Mouse (Mus musculus): ENCODE data around the gene Ube2c.

Gene Ube2c

DNA sequence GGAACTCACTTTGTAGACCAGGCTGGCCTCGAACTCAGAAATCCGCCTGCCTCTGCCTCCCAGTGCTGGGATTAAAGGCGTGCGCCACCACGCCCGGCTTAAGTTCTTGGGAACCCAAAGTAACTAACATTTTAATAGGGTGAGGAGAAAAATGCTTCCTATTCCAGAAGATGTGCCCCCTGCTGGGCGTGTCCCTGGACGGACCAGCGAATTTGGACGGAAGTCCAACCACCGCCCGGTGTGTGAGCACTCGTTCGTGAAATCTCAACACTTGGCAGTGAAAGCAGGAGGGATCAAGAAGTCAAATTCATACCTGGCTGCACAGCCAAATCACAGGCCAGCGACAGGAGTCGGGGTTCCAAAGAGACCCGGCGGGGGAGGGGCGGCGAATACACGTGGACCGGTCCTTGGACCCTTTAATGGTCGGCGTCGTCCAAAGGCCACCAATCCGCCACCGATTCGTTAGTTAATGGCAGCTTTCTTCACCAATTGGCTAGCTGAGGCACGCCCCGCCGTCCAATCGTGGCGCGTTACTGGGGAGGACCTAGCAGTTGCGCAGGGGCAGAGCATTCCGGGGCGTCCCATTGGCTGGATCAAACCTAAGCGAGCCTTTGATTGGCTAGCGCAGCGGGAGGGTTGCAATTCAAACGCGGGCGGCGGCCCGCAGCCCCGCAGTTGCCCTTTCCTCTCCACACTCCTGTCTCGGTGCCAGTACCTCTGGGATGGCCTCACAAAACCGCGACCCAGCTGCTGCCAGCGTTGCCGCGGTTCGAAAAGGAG lies at the start of gene Ube2c:
Ube2c (plus strand) TSS at position 641 of the 780 bp plus-strand sequence.
- peak; percentile 99 for DNase-seq (ENCODE audit: low spot score)

DNA sequence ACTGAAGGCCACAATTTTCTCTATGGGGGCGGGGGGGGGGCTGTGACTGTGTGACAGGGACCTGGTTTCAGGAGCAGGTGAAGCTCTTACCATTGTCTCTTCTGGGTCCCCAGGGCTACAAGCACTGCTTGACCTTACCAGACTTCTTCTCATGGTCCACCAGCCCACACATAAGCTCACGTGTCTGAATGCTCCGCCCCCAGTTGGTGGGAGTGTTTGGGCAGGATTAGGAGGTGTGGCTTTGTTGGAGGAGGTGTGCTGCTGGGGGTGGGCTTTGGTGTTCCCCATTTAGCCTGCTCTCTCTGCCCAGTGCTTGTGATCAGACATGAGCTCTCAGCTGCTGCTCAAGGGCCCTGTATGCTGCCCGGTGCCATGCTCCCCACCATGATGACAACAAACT lies 46.4 kb upstream of the Ube2c start:
- no peak for DNase-seq (ENCODE audit: low spot score)

DNA sequence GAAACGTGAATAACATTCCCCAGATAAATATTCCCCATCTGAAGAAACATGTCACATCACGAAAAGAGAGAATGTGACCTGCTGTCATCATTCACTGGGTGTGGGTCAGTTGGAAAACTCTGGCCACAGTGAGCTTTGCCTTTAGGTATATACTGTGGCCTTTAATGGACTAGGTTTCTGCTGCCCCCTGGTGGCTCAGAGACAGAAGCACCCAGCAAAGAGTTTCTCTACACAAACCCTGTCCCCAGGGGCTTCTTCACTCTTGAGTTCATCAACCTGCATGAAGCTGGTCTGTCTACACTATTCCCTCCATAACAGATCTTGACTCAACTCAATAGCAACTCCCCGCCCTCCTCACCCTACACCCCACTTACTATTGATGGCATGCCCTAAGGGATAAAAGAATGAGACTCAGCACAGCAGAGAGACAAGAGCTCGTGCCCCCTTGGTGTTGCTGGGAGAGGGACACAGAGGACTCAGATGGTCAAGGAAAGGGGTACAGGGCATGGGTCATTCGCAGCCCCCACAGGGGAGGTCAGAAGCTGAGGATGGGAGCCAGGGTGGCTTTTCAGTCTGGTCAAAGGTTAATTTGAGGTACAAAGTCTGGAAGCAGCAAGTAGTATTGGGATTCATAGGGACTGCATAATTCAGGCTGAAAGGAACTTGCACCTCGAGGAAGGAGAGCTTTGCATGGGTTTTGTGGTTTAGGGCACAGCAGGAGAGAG lies 43.6 kb upstream of the Ube2c start:
- DNase-seq (ENCODE audit: low spot score), result peak; percentile 81

DNA sequence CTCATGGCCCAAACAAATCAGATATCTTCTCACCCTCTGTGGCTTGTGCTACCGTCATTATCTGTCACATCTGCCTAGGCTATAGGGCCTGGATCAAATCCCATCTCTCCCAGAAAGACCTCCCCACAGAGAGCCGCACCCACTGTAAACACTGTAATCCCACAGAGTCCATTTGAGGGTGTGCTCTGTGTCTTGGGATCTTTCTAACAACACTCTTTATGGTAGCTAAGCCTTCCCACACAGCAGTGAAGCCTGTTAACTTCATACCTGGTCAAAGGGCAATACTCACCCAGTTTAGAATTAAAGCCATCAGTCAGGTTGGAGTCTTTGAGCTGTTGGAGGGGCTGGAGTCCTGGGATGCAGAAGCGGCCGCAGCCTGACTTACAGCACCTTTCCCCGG lies 38.0 kb upstream of the Ube2c start:
- no peak for DNase-seq (ENCODE audit: low spot score)

DNA sequence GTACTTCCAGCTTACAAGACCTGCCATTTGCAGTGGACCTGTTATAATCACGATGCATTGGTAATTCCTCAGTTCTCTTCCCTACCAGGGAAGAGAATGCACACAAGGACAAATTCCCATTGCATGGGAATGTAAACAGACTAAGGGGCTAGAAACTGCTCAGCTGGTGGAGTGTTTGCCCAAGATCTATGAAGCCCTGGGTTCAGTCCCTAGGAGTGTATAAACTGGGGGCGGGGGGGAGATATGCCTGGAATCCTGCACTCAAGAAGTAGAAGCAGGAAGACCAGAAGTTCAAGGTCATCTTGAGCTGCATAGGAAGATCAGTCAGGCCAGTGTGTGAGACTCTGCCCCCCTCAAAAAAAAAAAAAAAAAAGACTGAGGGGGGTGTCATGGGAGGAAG lies 36.4 kb upstream of the Ube2c start:
- no peak for DNase-seq (ENCODE audit: low spot score)

DNA sequence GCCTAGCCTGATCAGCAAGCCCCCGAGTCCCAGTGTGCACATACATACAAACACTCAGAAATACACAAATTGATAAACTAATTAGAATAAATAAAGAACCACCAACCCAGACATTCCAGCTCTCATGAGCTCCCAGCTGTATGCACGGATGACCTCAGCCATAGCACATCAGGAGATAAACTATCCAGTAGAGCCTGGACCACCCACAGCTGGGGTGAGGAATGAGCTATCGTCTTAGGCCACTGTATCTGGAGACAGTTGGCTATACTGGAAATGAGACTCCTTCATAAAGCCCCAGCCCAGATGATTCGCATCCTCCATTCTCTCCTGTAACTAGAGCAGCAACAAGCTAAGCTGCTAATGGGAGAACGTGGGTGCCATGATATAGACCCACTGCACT lies 34.9 kb upstream of the Ube2c start:
- DNase-seq (ENCODE audit: low spot score), result no peak

DNA sequence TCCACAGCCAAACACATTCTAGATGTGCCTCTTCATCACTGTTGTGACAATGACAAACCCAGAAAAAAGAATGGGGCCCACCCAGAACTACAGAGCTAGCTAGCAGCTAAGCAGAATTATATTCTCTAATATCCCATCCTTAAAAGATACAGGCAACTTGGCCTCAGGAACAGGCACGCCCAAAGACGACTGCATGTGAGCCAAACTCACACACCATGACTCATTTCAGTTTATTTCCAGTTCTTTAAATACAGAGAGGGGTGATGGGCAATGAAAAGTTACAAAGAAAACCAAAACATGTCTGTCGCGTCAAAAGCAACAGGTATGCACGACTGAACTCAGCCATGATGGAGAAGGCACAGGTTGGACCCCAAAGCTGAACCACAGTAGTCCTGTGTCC lies 34.3 kb upstream of the Ube2c start:
- DNase-seq (ENCODE audit: low spot score), result no peak

DNA sequence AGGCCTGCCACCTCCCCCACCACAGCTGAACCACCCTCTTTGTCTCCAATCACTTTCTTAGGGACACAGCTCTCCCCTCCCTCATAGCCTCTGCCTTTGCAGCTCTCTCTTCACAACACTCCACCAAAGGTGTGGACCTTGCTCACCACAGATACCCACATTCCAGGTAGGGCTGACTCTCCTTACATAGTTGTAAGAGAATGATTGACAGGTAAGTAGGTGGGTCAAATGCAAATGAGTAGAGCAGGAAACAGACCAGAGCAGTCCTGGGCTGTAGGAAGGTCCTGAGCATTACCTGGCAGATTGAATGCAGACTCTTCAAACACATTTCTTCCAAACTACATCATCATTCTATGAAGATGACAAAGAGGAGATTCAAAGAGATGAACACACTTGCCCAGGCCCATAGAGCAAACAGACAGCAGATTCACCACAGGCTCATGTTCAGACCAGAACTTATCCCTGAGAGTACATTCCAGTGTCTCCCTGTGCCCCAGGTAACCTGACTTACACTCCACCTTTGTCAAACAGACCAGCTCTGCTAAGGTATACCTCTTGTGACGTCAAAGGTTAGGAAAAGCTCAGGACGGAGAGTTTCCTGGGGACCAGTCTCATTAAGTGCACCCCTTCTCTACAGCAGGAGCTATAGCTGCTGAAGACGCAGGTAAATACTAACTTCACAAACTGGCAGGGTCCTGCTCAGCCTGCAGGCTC lies 32.2 kb upstream of the Ube2c start:
- DNase-seq (ENCODE audit: low spot score), result no peak

DNA sequence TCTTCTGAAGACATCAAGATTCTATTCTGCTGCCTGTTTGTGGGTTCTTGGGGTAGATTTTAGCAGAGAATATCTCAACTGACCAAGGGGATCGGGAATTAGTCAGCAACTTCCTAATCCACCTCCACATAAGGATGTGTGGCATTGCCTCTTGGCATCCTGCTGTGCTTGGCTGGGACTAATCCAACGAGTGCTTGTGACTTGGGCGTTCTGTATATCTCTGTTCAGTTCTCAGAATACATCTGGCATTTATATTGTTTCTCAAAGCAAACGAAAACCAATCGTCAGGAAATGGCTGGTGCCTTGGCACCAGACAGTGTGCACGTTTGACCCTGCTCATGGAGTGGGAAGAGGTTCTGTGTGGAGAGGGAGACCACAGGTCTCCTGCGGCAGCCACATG lies 29.8 kb upstream of the Ube2c start:
- DNase-seq (ENCODE audit: low spot score), result no peak

DNA sequence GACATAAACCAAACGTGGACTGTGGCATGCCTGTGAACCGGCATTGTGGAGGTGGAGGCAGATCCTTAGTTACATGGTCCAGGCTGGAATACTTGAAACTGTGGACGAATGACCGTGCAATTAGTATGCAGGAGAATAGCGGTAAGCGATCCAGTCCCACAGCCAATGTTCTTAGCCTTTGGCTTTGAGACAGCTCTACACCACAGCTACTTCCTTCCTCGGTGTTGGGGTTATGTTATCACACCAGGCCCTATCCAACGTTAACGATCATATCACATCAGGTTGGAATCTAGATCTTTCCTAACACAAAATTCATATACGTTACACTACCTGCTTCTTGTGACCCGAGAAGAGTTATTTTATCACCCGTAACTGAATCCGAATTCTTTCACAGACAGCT lies 24.7 kb upstream of the Ube2c start:
- DNase-seq (ENCODE audit: low spot score), result no peak

DNA sequence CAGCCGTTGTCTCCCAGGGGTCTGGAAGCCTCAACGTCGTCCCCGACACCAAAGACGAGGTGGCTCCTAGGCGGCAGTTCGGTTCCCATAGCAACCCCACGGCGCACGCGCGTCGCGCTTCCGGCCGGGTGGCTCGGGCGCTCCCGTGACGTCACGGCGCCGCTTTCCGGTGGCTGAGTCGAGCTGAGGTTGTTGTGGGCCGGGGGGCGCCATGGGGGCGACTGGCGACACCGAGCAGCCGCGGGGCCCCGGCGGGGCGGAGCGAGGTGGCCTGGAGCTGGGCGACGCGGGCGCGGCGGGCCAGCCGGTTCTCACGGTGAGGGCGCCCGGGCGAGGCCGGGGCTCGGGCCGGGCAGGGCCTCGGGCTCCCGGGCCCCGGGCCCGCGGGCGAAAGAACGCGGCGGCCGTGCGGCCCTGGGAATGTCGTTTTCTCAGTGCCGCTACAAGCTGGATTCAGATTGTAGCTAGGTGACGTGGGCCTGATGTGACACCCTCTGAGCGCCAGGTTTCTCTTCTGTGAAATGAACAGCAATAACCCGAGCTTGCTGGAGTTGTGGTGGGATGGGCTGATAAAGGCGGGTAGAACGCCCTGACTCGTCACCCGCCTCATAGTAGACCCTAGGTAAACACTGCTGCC lies 23.7 kb upstream of the Ube2c start, which contains the start of the genes Wfdc3 and Dnttip1:
Wfdc3 (minus strand) TSS at position 89 of the 637 bp plus-strand sequence.
Dnttip1 (plus strand) TSS at position 141 of the 637 bp plus-strand sequence.
- DNase-seq (ENCODE audit: low spot score), result peak; percentile 92

DNA sequence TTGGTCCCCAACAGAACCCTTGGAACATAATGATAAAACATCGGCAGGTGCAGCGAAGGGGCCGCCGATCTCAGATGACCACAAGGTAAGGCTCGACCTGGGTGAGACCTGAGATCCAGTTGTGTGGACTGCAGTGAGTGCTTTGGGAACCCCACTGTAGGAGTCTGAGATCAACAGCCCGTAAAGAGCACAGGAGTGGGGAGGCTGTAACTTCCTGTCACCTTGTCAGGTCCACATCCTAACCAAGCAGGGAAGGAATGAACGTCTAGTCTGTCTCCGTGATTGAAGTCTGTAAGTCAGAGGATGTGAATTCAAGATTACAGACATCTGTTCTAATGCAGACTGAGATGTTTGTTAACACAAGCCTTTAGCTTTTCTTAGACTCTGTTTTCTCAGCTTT lies 23.0 kb upstream of the Ube2c start:
- DNase-seq (ENCODE audit: low spot score), result no peak

DNA sequence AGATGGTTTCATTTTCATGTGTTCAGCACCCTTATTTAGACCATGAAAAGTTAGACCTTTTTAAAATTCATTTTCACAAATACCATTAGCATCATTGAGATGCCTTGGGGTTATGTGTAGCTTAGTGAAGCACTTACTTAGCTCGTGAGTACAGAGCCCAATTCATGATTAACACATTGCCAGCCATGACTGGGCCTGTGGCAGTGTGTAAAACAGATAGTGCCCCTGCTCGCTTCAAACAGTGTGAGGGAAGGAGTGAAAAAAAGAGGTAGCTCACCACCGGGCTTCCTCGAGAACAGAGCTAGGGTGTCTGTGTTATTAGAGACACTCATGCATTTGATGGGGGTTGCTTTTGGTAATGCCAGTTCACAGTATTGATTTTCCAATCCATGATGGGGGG lies 21.5 kb upstream of the Ube2c start:
- no peak for DNase-seq (ENCODE audit: low spot score)

DNA sequence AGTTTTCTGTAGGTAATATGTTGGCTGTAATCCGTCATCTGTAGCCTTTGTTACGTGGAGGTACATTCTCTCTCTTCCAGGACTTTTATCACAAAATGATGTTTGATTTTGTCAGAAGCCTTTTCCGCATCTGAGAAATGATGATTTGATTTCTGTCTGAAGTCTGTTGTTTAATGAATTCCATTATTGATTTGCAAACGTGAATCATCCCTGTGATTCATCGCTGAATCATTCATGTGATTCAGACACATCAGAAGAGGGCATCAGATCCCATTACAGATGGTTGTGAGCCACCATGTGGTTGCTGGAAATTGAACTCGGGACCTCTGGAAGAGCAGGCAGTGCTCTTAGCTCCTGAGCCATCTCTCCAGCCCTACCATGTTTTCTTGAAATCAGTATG lies 20.7 kb upstream of the Ube2c start:
- no peak for DNase-seq (ENCODE audit: low spot score)

DNA sequence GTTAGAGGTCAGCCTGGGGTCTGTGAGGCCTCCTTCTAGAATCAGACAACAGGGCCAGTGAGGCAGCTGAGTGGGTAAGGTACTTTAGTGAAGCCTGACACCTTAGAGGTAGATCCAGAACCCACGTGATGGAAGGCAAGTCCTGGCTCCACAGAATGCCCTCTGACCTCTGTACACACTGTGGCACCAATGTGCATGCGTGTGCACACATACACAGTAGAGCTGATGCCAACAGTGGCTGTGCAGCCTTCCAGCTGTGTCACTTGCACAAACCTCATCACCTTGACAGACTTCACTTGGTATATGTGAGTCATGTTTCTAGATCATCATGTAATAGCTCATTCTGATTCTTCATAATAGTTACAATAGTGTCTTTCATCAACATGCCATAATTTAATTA lies 17.2 kb upstream of the Ube2c start:
- no peak for DNase-seq (ENCODE audit: low spot score)

DNA sequence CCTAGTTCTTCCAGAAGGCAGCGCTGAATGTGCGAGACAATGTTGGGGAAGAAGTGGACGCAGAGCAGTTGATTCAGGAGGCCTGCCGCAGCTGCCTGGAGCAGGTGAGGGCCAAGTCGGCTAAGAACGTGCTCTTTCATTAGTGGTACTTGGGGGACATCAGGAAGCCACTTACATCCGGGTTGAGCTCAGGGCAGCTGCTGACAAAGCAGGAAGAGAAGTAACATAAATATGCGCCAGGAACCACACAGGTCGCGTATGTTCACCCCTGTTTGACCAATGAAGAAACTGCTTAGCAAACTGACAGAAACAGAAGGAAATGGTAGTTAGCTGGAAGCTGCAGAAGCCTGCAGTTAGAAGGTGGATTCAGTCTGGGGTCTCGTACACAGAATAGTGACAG lies 15.6 kb upstream of the Ube2c start:
- no peak for DNase-seq (ENCODE audit: low spot score)

DNA sequence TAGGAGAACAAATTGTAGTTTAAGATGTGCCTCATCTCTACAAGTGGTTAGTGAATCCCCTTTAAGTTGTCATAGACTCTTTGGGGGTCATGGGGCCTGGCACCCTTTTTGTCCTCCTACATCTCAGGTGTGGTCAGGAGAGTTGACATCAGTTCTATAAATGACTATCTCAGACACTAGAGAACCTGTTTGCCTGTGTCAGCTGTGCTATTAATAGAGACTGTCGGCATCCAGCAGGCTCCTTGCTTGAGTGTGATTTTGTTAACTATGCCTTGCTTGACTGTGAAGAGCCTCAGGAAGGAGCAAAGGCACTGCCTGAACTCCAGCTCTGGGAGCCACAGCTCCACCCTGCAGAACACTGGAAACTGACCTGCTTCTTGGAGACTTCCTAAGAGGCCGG lies 14.9 kb upstream of the Ube2c start:
- DNase-seq (ENCODE audit: low spot score), result no peak

DNA sequence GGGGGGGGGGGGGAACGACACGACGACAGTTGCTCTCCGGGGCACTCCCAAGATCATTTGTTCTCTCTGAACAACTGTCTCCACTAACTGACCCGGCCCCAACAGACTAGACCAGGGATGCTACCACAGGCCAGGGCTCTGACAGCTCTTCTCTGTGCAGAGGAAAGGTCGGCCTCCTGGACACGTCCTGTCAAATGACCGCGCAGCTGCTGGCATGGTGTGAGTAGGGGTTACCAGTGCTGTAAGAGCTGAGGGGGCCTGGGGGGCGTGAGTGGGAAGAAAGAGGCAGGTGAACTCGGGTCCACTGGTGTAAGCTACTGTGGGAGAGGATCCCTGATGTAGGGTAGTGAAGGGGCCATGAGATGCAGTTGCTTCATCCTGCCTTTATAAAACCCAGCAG lies 11.9 kb upstream of the Ube2c start:
- DNase-seq (ENCODE audit: low spot score), result no peak

DNA sequence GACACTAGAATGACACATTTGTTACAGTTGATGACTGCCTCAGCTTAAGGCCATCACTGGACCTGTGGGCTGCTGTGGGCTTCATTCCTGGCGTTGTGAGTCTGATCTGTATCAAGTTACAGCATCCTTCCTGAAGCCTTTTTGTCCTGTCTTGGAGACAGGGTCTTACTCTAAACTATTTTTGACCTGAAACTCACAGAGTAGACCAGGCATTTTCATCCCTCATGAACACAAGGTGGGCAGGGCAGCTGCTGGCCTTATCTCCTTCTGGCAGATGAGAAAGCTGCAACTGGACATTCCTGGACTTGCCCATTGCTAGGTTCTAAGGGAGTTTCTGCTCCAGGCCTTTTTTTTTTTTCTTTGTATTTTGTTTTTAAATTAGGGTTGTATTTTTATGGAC lies 11.0 kb upstream of the Ube2c start:
- DNase-seq (ENCODE audit: low spot score), result no peak

DNA sequence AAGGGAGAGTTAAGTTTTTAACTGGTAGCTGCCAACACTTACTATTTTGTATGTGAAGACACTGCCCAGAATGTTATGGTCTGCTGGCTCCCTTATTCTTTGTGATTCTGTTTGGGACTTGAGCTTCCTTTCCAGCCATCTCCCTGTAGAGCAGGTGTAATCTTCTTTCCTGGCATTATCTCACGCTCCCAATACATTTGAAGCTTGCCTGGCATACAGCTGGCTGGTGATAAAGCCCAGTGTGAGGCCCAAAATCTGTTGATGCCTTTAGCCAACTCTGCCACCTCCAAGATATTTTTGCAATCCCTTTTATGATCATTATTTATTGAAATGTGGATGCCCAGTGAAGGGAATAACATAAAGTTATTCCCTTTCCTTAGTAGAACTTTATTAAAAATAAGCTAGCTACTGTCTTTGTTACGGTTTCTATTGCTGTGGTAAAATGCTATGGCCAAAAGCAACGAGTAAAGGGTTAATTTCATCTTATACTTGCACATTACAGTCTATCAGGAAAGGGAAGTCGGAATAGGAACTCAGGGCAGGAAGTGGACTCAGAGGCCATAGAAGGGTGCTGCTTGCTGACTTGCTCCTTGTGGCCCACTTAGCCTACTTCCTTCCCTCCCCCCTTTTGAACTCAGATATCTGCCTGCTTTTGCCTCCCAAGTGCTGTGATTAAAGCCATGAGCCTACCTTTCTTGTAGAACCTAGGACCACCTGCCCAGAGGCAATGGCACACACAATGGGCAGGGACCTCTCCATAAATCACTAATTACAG lies 9.5 kb upstream of the Ube2c start:
- DNase-seq (ENCODE audit: low spot score), result no peak

DNA sequence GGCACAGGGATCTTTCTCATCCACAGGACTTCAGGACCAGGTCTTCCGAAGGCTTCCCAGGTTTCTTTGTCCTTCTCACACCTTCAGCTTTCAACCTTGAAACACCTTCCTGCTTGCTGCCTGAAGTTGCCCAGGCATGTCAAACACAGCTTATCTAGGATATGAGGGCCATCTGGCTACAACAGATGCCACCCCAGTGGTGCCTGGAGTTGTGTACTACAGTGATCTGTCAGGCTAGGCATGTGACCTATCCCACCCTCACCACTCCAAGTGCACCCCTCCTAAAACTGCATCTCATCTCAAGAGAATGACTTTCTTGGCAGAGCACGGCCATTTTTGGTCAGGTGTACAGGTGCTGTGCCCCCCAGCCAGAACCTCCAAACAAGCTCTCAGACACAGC lies 8.2 kb upstream of the Ube2c start:
- DNase-seq (ENCODE audit: low spot score), result no peak

DNA sequence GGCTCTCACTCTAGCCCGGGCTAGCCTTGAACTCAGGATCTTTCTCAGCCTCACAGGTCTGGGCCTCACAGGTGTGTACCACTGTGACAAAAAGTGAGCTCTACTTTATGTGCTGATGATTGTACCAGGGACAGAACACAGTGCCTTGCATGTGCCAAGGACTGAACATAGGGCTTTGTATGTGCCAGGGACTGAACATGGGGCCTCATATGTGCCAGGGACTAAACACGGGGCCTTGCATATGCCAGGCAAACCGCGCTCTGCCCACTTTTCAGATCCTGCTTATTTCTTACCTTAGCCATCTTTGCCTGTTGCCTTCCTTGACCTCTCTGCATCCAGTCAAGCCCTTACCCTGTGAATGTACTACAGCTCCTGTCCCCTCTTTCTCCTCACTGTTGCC lies 7.7 kb upstream of the Ube2c start:
- DNase-seq (ENCODE audit: low spot score), result no peak

Measured in adipocyte (in vitro differentiated cells).